Mouse (Mus musculus) lung, adult 2 months (tissue): Measurements from ENCODE around the gene Wfdc17.

Experiments
- CTCF ChIP-seq: fragments of 200-500 bp; IDR thresholded peaks from 2 replicates; pipeline ENCODE4 v1.5.1; 2011; ENCODE audit warnings: mild to moderate bottlenecking, low read length, control low read depth; ENCODE audit not compliant: insufficient read depth
- POLR2A ChIP-seq: fragments of 200-500 bp; IDR thresholded peaks from 2 replicates; pipeline ENCODE4 v1.6.1; 2011; ENCODE audit warnings: low read depth, mild to moderate bottlenecking, control low read depth, low read length, borderline replicate concordance; ENCODE audit errors: extremely low read depth

GRCm38 (mm10) chr11:83746681-83747080, 42.9 kb downstream of the Wfdc17 start, which contains the start of gene Wfdc21:
- TF ChIP-seq POLR2A: no peak
- TF ChIP-seq CTCF: no peak
